Mouse (Mus musculus) ovary, postnatal 10 days (tissue): ENCODE results near the gene Sprr2a2.
"Not testable (repeated sequence)": the region's sequence is repeated elsewhere in the genome, so short reads cannot be mapped to it uniquely, and the experiment has no call there.

Source experiments
- DNase-seq: peaks from one replicate; pipeline ENCODE4 v3.0.0; 2022; ENCODE audit warnings: low spot score

The Sprr2a2 gene

DNA sequence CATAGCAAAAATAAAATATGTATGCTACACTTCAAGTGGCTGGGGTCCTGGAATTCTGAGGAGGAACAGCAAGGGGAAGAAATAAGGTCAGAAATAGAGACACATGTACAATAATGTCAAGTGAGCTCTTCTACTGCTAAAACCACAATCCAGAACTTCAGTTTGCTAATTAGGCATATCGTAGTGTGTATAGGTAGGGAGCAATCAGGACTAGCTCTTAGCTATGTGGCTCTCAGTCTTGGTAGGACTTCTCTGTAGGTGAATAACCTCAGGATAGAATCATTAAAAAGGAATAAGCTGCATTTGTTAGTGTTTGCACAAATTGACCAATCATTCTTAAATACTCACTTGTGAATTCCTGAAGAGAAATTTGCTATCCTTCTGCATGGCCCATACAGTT, 58.3 kb downstream of the Sprr2a2 start:
- DNase-seq = not testable (repeated sequence)

DNA sequence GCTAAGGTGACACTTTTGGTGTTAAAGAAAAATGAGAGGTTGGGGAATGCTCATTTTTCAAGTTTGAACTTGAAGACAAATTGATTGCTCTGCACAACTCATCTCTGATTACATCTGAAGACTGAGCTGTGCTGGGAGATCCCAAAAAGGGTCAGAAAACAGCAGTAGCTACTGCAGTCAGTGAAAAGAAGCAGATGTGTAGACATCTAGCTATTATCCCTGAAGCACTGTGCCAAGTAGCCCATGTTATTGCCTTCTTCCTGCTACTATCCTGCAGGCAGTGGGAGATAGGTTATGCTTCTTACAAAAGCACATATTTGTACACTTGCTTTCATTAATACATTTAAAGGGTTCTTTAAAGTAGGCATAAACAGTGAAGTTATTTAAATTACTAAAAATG, 63.9 kb downstream of the Sprr2a2 start:
- not testable (repeated sequence) for DNase-seq

DNA sequence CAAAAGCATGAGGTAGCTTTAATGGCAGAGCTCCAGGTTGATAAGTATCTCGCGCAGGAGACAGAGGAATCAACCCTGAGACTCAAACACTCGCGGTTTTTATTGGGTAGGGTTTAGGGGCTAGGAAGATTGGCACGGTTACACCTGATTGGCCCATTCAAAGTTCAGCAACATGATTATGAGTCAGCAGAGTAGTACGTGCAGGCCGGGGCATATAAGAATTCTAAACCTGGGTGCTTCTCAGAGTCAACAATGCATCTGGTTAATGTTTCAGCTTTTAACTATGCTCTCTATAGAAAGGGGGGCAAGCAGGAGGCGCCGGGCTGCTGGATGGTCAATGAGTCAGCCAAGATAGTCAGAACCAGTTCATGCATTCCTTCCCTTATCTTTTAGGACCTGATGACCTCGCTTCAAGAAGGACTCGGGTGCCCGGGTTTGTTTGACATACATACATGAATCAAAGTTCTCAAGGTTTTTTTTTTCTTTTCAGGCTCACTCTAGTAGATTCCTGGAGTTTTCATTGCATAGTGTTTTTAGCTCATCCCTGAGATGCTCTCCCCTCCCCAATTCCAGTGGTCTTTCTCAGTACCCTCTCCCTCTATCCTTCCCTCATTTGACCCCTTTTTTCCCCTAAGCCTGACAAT, 65.4 kb downstream of the Sprr2a2 start:
- DNase-seq = not testable (repeated sequence)

DNA sequence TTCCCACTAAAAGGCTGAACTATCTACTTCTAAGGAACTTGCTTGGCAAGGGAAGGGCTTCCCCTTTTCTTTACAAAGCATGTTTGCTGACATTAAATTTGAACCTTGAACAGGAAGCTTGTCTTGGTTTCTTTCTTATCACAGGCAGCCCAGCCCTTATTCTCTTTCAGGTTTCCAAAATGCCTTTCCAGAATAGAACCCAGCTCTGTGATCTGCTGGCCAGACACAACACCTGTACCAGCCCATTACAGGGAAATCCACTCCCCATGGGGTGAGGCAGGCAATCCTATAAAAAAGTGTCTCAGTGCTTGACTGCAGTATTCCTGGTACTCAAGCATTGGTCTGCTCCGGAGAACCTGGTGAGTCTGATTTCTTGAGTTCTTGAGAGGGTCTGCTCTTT, 69.4 kb downstream of the Sprr2a2 start, which contains the start of gene Sprr2a3:
TSS of gene Sprr2a3 (plus strand) at position 317 of the 400 bp plus-strand sequence.
- not testable (repeated sequence) for DNase-seq

DNA sequence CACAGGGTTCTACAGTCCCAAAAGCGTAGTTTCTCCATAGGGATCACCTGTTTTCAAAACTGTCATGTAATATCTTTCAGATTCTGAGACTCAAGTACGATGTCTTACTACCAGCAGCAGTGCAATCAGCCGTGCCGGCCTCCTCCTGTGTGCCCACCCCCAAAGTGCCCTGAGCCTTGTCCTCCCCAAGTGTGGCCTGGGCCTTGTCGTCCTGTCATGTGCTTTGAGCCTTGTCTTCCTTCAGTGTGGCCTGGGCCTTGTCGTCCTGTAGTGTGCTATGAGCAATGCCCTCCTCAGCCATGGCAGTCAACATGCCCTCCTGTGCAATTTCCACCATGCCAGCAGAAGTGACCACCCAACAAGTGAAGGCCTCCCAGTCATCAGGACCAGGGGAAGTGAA, 72.8 kb downstream of the Sprr2a2 start:
- not testable (repeated sequence) for DNase-seq
